Mouse (Mus musculus): ENCODE results near the gene Gm42688. TPM values are rescaled to one million over a fixed set of nuclear protein-coding genes. Genes with fewer than 3 reads are reported as not detected.

The Gm42688 gene
- polyA plus RNA-seq, 1 experiment from 2014 or later: 3.5 TPM

GRCm38 (mm10) chr6:83132176-83132919, 30.9 kb downstream of the Gm42688 start:
- WGBS: 88% methylated on average over 9 of the region's 9 CpGs
- no peak for ATAC-seq (ENCODE audit: low FRiP score, low TSS enrichment)
- no peak overlapping the region for H3K27ac ChIP-seq (ENCODE audit: low read depth, low read length)

GRCm38 (mm10) chr6:83134226-83134625, 32.8 kb downstream of the Gm42688 start:
- peaks cover 34% of the 10 kb centered on the region for H3K4me1 ChIP-seq (ENCODE audit: control insufficient read depth, insufficient read depth, low read length)
- no peaks in the 10 kb centered on the region for H3K27me3 ChIP-seq (ENCODE audit: control insufficient read depth, insufficient read depth, low read length)
- no peak for ATAC-seq (ENCODE audit: low FRiP score, low TSS enrichment)
- no peaks in the 10 kb centered on the region; the same call in 1 of the 2 replicates for H3K36me3 ChIP-seq (ENCODE audit: control insufficient read depth, insufficient read depth, low read length)
- no peak overlapping the region for H3K4me2 ChIP-seq (replicated peaks; ENCODE audit: low read depth, low read length)
- H3K4me3 ChIP-seq (ENCODE audit: low read length): no peak overlapping the region
- no peaks in the 10 kb centered on the region for H3K9me3 ChIP-seq (ENCODE audit: control insufficient read depth, low read length)
- H3K27ac ChIP-seq (ENCODE audit: low read depth, low read length): no peak overlapping the region
- no peak overlapping the region for H3K9ac ChIP-seq (ENCODE audit: low read depth, low read length)
- WGBS: 68% methylated on average over 3 of the region's 3 CpGs

More at GRCm38 (mm10) chr6:83132176-83132919, 30.9 kb downstream of the Gm42688 start:
- Histone ChIP-seq H3K4me3 (ENCODE audit: low read length) (no peak overlapping the region), H3K9ac (ENCODE audit: low read depth, low read length) (no peak overlapping the region), H3K4me1 (ENCODE audit: control insufficient read depth, insufficient read depth, low read length) (peaks cover 20% of the 10 kb centered on the region), H3K4me2 (replicated peaks; ENCODE audit: low read depth, low read length) (no peak overlapping the region), H3K9me3 (ENCODE audit: control insufficient read depth, low read length) (no peaks in the 10 kb centered on the region), H3K36me3 (ENCODE audit: control insufficient read depth, insufficient read depth, low read length) (no peaks in the 10 kb centered on the region), H3K27me3 (ENCODE audit: control insufficient read depth, insufficient read depth, low read length) (no peaks in the 10 kb centered on the region)

GRCm38 (mm10) chr6:83134951-83135513, 33.6 kb downstream of the Gm42688 start, which contains the start of gene Rtkn:
Gene Rtkn (plus strand): TSS chr6:83135463.
- H3K36me3 ChIP-seq (ENCODE audit: control insufficient read depth, insufficient read depth, low read length): no peaks in the 10 kb centered on the region; the same call in 1 of the 2 replicates
- peak within 1 kb of the TSS; percentile 89 for H3K9ac ChIP-seq (ENCODE audit: low read depth, low read length)
- ATAC-seq (ENCODE audit: low FRiP score, low TSS enrichment): no peak
- H3K9me3 ChIP-seq (ENCODE audit: control insufficient read depth, low read length): no peaks in the 10 kb centered on the region
- no peaks in the 10 kb centered on the region for H3K27me3 ChIP-seq (ENCODE audit: control insufficient read depth, insufficient read depth, low read length)
- H3K27ac ChIP-seq (ENCODE audit: low read depth, low read length): peak within 1 kb of the TSS; percentile 99
- WGBS: 62% methylated on average over 7 of the region's 7 CpGs
- peak within 1 kb of the TSS; percentile 74 for H3K4me2 ChIP-seq (replicated peaks; ENCODE audit: low read depth, low read length)
- peak within 1 kb of the TSS; percentile 66 for H3K4me3 ChIP-seq (ENCODE audit: low read length)
- peaks cover 34% of the 10 kb centered on the region for H3K4me1 ChIP-seq (ENCODE audit: control insufficient read depth, insufficient read depth, low read length)

- peak overlapping the region; percentile 99 for H3K27ac ChIP-seq (ENCODE audit: low read depth, low read length)
- 2% methylated on average over 37 of the region's 37 CpGs for WGBS
- H3K4me1 ChIP-seq (ENCODE audit: control insufficient read depth, insufficient read depth, low read length): peaks cover 34% of the 10 kb centered on the region
- ATAC-seq (ENCODE audit: low FRiP score, low TSS enrichment): no peak
- H3K9me3 ChIP-seq (ENCODE audit: control insufficient read depth, low read length): no peaks in the 10 kb centered on the region
- no peaks in the 10 kb centered on the region; the same call in 1 of the 2 replicates for H3K36me3 ChIP-seq (ENCODE audit: control insufficient read depth, insufficient read depth, low read length)
- no peaks in the 10 kb centered on the region for H3K27me3 ChIP-seq (ENCODE audit: control insufficient read depth, insufficient read depth, low read length)
- peak overlapping the region; percentile 74 for H3K4me2 ChIP-seq (replicated peaks; ENCODE audit: low read depth, low read length)
- H3K9ac ChIP-seq (ENCODE audit: low read depth, low read length): peak overlapping the region; percentile 89
- peak overlapping the region; percentile 66 for H3K4me3 ChIP-seq (ENCODE audit: low read length)
Measured at GRCm38 (mm10) chr6:83135571-83136161, 34.2 kb downstream of the Gm42688 start.

GRCm38 (mm10) chr6:83136291-83136880, 35.0 kb downstream of the Gm42688 start:
- Histone ChIP-seq H3K9ac (ENCODE audit: low read depth, low read length) (peak overlapping the region; percentile 89), H3K4me1 (ENCODE audit: control insufficient read depth, insufficient read depth, low read length) (peaks cover 28% of the 10 kb centered on the region), H3K4me2 (replicated peaks; ENCODE audit: low read depth, low read length) (peak overlapping the region; percentile 74), H3K4me3 (ENCODE audit: low read length) (peak overlapping the region; percentile 66), H3K27ac (ENCODE audit: low read depth, low read length) (peak overlapping the region; percentile 99), H3K36me3 (ENCODE audit: control insufficient read depth, insufficient read depth, low read length) (no peaks in the 10 kb centered on the region; the same call in 1 of the 2 replicates), H3K9me3 (ENCODE audit: control insufficient read depth, low read length) (no peaks in the 10 kb centered on the region), H3K27me3 (ENCODE audit: control insufficient read depth, insufficient read depth, low read length) (no peaks in the 10 kb centered on the region)
- peak; percentile 7; the same call in 1 of the 2 replicates for ATAC-seq (ENCODE audit: low FRiP score, low TSS enrichment)
- WGBS: 14% methylated on average over 5 of the region's 5 CpGs

- Histone ChIP-seq H3K27me3 (ENCODE audit: control insufficient read depth, insufficient read depth, low read length) (no peaks in the 10 kb centered on the region), H3K4me1 (ENCODE audit: control insufficient read depth, insufficient read depth, low read length) (peaks cover 33% of the 10 kb centered on the region), H3K4me3 (ENCODE audit: low read length) (peak overlapping the region; percentile 66), H3K9me3 (ENCODE audit: control insufficient read depth, low read length) (no peaks in the 10 kb centered on the region), H3K4me2 (replicated peaks; ENCODE audit: low read depth, low read length) (peak overlapping the region; percentile 74), H3K27ac (ENCODE audit: low read depth, low read length) (peak overlapping the region; percentile 99), H3K36me3 (ENCODE audit: control insufficient read depth, insufficient read depth, low read length) (no peaks in the 10 kb centered on the region; the same call in 1 of the 2 replicates), H3K9ac (ENCODE audit: low read depth, low read length) (peak overlapping the region; percentile 89)
- peak; percentile 76 for ATAC-seq (ENCODE audit: low FRiP score, low TSS enrichment)
- WGBS: under 1% methylated on average over 25 of the region's 26 CpGs
Measured at GRCm38 (mm10) chr6:83136881-83137575, 35.6 kb downstream of the Gm42688 start.

- Histone ChIP-seq H3K4me1 (ENCODE audit: control insufficient read depth, insufficient read depth, low read length) (peaks cover 38% of the 10 kb centered on the region), H3K9me3 (ENCODE audit: control insufficient read depth, low read length) (no peaks in the 10 kb centered on the region)
- under 1% methylated on average over 12 of the region's 12 CpGs for WGBS
Measured at GRCm38 (mm10) chr6:83137576-83137950, 36.1 kb downstream of the Gm42688 start.

GRCm38 (mm10) chr6:83138056-83138455, 36.6 kb downstream of the Gm42688 start:
- H3K4me1 ChIP-seq (ENCODE audit: control insufficient read depth, insufficient read depth, low read length): peaks cover 38% of the 10 kb centered on the region
- peak overlapping the region; percentile 66 for H3K4me3 ChIP-seq (ENCODE audit: low read length)
- peak overlapping the region; percentile 99 for H3K27ac ChIP-seq (ENCODE audit: low read depth, low read length)
- peaks cover 2% of the 10 kb centered on the region; the same call in 1 of the 2 replicates for H3K36me3 ChIP-seq (ENCODE audit: control insufficient read depth, insufficient read depth, low read length)
- no peaks in the 10 kb centered on the region for H3K9me3 ChIP-seq (ENCODE audit: control insufficient read depth, low read length)
- ATAC-seq (ENCODE audit: low FRiP score, low TSS enrichment): peak; percentile 51
- no peaks in the 10 kb centered on the region for H3K27me3 ChIP-seq (ENCODE audit: control insufficient read depth, insufficient read depth, low read length)
- peak overlapping the region; percentile 89 for H3K9ac ChIP-seq (ENCODE audit: low read depth, low read length)
- under 1% methylated on average over 11 of the region's 11 CpGs for WGBS
- H3K4me2 ChIP-seq (replicated peaks; ENCODE audit: low read depth, low read length): peak overlapping the region; percentile 74

More at GRCm38 (mm10) chr6:83137576-83137950, 36.1 kb downstream of the Gm42688 start:
- peak overlapping the region; percentile 74 for H3K4me2 ChIP-seq (replicated peaks; ENCODE audit: low read depth, low read length)
- H3K4me3 ChIP-seq (ENCODE audit: low read length): peak overlapping the region; percentile 66
- H3K27me3 ChIP-seq (ENCODE audit: control insufficient read depth, insufficient read depth, low read length): no peaks in the 10 kb centered on the region
- peak overlapping the region; percentile 99 for H3K27ac ChIP-seq (ENCODE audit: low read depth, low read length)
- peak; percentile 84 for ATAC-seq (ENCODE audit: low FRiP score, low TSS enrichment)
- no peaks in the 10 kb centered on the region; the same call in 1 of the 2 replicates for H3K36me3 ChIP-seq (ENCODE audit: control insufficient read depth, insufficient read depth, low read length)
- H3K9ac ChIP-seq (ENCODE audit: low read depth, low read length): peak overlapping the region; percentile 89
